Mouse (Mus musculus) embryonic fibroblast, embryonic 13.5 days (primary cell): ENCODE results near the gene Tvp23a.

Experiments
- CTCF ChIP-seq: IDR thresholded peaks from 2 replicates; pipeline ENCODE4 v1.5.1; 2011; ENCODE audit warnings: mild to moderate bottlenecking, control low read depth, low read length, moderate library complexity, borderline replicate concordance; ENCODE audit not compliant: insufficient read depth
- POLR2A ChIP-seq: IDR thresholded peaks from 2 replicates; pipeline ENCODE4 v1.6.1; 2011; ENCODE audit warnings: low read depth, mild to moderate bottlenecking, control low read depth, low read length, moderate library complexity

DNA sequence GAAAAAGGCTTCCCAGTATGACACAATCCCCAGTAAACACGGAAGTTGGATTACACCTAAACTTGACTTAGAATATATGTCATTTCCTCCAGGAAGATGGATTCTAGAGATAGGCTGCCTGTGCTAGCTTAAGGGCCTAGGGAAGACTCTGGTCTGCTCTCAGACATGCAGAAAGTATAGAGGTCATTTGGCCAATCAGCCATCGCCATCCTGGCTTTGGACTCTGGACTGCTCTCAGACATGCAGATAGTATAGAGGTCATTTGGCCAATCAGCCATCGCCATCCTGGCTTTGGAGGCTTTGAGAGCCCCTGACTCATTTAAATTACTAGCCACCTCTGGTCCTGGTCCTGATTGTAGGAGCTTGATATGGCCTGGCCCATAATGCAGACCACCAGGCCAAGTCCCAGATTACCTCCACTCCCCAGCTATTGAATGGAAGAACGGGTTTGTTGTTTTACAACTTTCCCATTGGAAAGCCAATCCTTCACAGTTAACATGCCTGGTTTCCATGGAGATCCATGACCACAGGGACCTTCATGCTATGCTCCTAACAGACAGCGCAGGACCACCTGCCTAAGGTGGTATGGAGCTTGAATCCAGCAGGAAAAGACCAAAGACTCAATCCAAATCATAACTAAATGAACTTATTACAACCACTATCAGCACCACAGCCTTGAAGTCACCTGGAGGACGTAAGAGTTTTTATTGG, 6.9 kb upstream of the Tvp23a start:
- no peak for TF ChIP-seq CTCF
- TF ChIP-seq POLR2A = no peak
